21 mouse cellular contexts compared by ENCODE assay signal in genomic region chr6:141432271-141432974, GRCm38 (mm10).
"Had no signal": no experiment of that assay in that cellular context is flagged by ENCODE, and none has a peak within 500 bp of the region (broad histone marks: within the 10 kb centered on the region; RNA-seq: fewer than 3 reads in every experiment).

No protein-coding gene starts in this region.

- H3K4me2 ChIP-seq: kidney, embryonic 15.5 days; limb, embryonic 12.5 days; limb, embryonic 15.5 days; lung, embryonic 15.5 days; midbrain, embryonic 12.5 days; midbrain, embryonic 15.5 days; neural tube, embryonic 12.5 days; neural tube, embryonic 15.5 days had no signal

- H3K36me3 ChIP-seq: kidney, embryonic 15.5 days; limb, embryonic 12.5 days; limb, embryonic 15.5 days; lung, embryonic 15.5 days; midbrain, embryonic 12.5 days; midbrain, embryonic 15.5 days; neural tube, embryonic 12.5 days; neural tube, embryonic 15.5 days had no signal

- ATAC-seq: midbrain, embryonic 15.5 days had no signal

- DNase-seq: kidney, adult 11 months; kidney, adult 8-10 months; kidney, postnatal 10 days; kidney, postnatal 36 days; left cerebral cortex, postnatal 4 days; right cerebral cortex, adult 18-20 months; right cerebral cortex, postnatal 14 days; right cerebral cortex, postnatal 4 days; thymus, adult 2 months; thymus, postnatal 14 days; thymus, postnatal 4 days had no signal

- H3K4me3 ChIP-seq: kidney, embryonic 15.5 days; limb, embryonic 12.5 days; limb, embryonic 15.5 days; lung, embryonic 15.5 days; midbrain, embryonic 12.5 days; midbrain, embryonic 15.5 days; neural tube, embryonic 12.5 days; neural tube, embryonic 15.5 days had no signal

- H3K9ac ChIP-seq: kidney, embryonic 15.5 days; limb, embryonic 12.5 days; limb, embryonic 15.5 days; liver, embryonic 14.5 days; lung, embryonic 15.5 days; midbrain, embryonic 12.5 days; midbrain, embryonic 15.5 days; neural tube, embryonic 12.5 days; neural tube, embryonic 15.5 days had no signal

- H3K27ac ChIP-seq: kidney, embryonic 15.5 days; limb, embryonic 12.5 days; limb, embryonic 15.5 days; liver, embryonic 14.5 days; lung, embryonic 15.5 days; macrophage; midbrain, embryonic 12.5 days; midbrain, embryonic 15.5 days; neural tube, embryonic 12.5 days; neural tube, embryonic 15.5 days had no signal

- H3K27me3 ChIP-seq: kidney, embryonic 15.5 days; limb, embryonic 12.5 days; limb, embryonic 15.5 days; lung, embryonic 15.5 days; midbrain, embryonic 12.5 days; midbrain, embryonic 15.5 days; neural tube, embryonic 12.5 days; neural tube, embryonic 15.5 days had no signal

- H3K9me3 ChIP-seq: kidney, embryonic 15.5 days; limb, embryonic 15.5 days; lung, embryonic 15.5 days; midbrain, embryonic 12.5 days; midbrain, embryonic 15.5 days; neural tube, embryonic 12.5 days; neural tube, embryonic 15.5 days had no signal
